9 mouse cellular contexts compared by ENCODE assay signal in genomic region chrX:100741940-100742339, GRCm38 (mm10). TPM values are rescaled to one million over a fixed set of nuclear protein-coding genes. Genes with fewer than 3 reads are reported as not detected.
DNase-seq lines count a peak whose midpoint lies in the region; ATAC-seq and TF ChIP-seq lines count a peak whose summit lies in the region.
"Had no signal": no experiment of that assay in that cellular context is flagged by ENCODE, and none has a peak within 500 bp of the region (broad histone marks: within the 10 kb centered on the region; RNA-seq: fewer than 3 reads in every experiment).

No protein-coding gene starts in this region.

- peak; percentile 65 for TF ChIP-seq CTCF in lung, postnatal 0 days (IDR thresholded peaks at IDR 0.05)

- ATAC-seq in lung, postnatal 0 days: peak; percentile 12; the same call in 1 of the 2 replicates
- ATAC-seq in inflammation-experienced regulatory T-cells, adult 6 months: no peak

- no peak overlapping the region for H3K27ac ChIP-seq in lung, postnatal 0 days (ENCODE audit: low read length)
- H3K27ac ChIP-seq: embryonic facial prominence, embryonic 13.5 days had no signal

- no peaks in the 10 kb centered on the region for H3K9me3 ChIP-seq in lung, postnatal 0 days (ENCODE audit: low read length)
- H3K9me3 ChIP-seq: embryonic facial prominence, embryonic 13.5 days had no signal

- H3K4me1 ChIP-seq in lung, postnatal 0 days (ENCODE audit: insufficient read depth, low read depth, low read length): no peaks in the 10 kb centered on the region
- H3K4me1 ChIP-seq: embryonic facial prominence, embryonic 13.5 days had no signal

- no peak overlapping the region for H3K9ac ChIP-seq in lung, postnatal 0 days (replicated peaks; ENCODE audit: low read depth)
- H3K9ac ChIP-seq: embryonic facial prominence, embryonic 13.5 days had no signal

- peak; percentile 43 for DNase-seq in 416B (ENCODE audit: low read depth)
- peak; percentile 21 for DNase-seq in MEL-GATA-1-ER (ENCODE audit: extremely low read depth, low read depth)
- peak; percentile 55 to 72 for DNase-seq in cerebellum, postnatal 4 days (ENCODE audit: low spot score in 2 of 2)
- peak; percentile 51 for DNase-seq in gastrocnemius, postnatal 14 days
- peak; percentile 50 to 53 for DNase-seq in kidney, postnatal 25 days
- peak; percentile 49 for DNase-seq in lung, postnatal 0 days (ENCODE audit: low spot score)
- peak; percentile 74 for DNase-seq in retina, embryonic 14.5 days (ENCODE audit: low spot score)

- no peak overlapping the region for H3K4me2 ChIP-seq in lung, postnatal 0 days (replicated peaks; ENCODE audit: low read depth, low read length)
- H3K4me2 ChIP-seq: embryonic facial prominence, embryonic 13.5 days had no signal

- intact Hi-C loops in gastrocnemius, postnatal 14 days (cut with DNase I; ENCODE audit: low total_unique reads): loop anchor here (10.0 kb wide), 1 partner anchor 217 kb away; the partner anchor contains the start of gene Dgat2l6

- H3K4me3 ChIP-seq in lung, postnatal 0 days (ENCODE audit: low read depth, low read length): no peak overlapping the region
- H3K4me3 ChIP-seq: embryonic facial prominence, embryonic 13.5 days had no signal

- WGBS in lung, postnatal 0 days: 7% methylated on average over 10 of the region's 10 CpGs

- TF ChIP-seq EP300 in lung, postnatal 0 days (IDR thresholded peaks at IDR 0.05): no peak

- H3K27me3 ChIP-seq in lung, postnatal 0 days (replicated peaks; ENCODE audit: insufficient read depth, low read length): no peaks in the 10 kb centered on the region

- H3K36me3 ChIP-seq in lung, postnatal 0 days (ENCODE audit: insufficient read depth, low read length): no peaks in the 10 kb centered on the region
- H3K36me3 ChIP-seq: embryonic facial prominence, embryonic 13.5 days had no signal

RNA-seq across cellular contexts. Expression of gene Gdpd2, which starts 12.3 kb away (rescaled TPM):
- under 1 TPM; 0.11 to 0.37 TPM for total RNA-seq in gastrocnemius, postnatal 14 days (2021)
- polyA plus RNA-seq in lung, postnatal 0 days (2015; fragmentation: Nextera tagmentation; extraction: Ambion mirVana): 23.2 and 42.0 TPM in 2 replicates
- polyA plus RNA-seq in inflammation-experienced regulatory T-cells, adult 6 months (2017; shearing (Covaris generic)): not detected

RNA-seq across cellular contexts. Expression of gene Dlg3, which starts 25.6 kb away (rescaled TPM):
- total RNA-seq in gastrocnemius, postnatal 14 days (2021): 1 to 10 TPM; 1.7 to 2.3 TPM
- polyA plus RNA-seq in lung, postnatal 0 days (2015; fragmentation: Nextera tagmentation; extraction: Ambion mirVana): 1.8 TPM in 2 replicates
- 1 to 10 TPM; 1.3 to 7.7 (median 4.5) TPM for polyA plus RNA-seq in inflammation-experienced regulatory T-cells, adult 6 months (2017; shearing (Covaris generic))

Comparison
In these comparisons a context has a peak if more than half of its experiments do, and no peak if none do; other contexts are left out.
1. DNase-seq: peak in every context shown above with its lines; median percentile 74 in retina, embryonic 14.5 days; 64 in cerebellum, postnatal 4 days; 52 in kidney, postnatal 25 days; 51 in gastrocnemius, postnatal 14 days; 49 in lung, postnatal 0 days; 43 in 416B; 21 in MEL-GATA-1-ER.
2. RNA of gene Gdpd2, which starts 12.3 kb away (polyA plus RNA-seq): 23.2 to 42.0 TPM in lung, postnatal 0 days; not detected in inflammation-experienced regulatory T-cells, adult 6 months; every median in the first group is over 10 times any median in the second.